Mouse (Mus musculus): ENCODE data around the gene Nrde2. TPM values are rescaled to one million over a fixed set of nuclear protein-coding genes. Genes with fewer than 3 reads are reported as not detected.

Gene Nrde2
- polyA plus RNA-seq, 1 experiment from 2014 or later, result 7.8 TPM

DNA sequence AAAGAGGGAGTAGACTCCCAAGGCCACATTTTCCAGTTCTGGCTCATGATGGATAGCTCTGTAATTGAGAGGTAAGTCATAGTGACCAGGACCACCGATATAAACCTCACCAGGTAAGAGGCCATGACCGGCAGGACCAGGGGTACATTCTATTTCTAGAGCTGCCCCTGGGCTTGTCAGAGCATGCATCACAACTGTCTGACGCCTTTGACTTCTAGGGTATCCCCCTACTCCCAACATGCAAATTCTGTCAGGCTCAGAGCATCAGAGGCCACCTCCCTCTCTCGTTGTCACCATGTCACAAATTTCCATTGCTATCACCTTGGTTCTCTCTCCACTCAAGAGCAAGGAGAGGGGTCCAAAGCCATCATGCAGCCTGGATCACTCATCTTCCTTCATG lies 68.7 kb downstream of the Nrde2 start:
- TF ChIP-seq CTCF (IDR thresholded peaks at IDR 0.05; ENCODE audit: low read depth), result no peak
- Histone ChIP-seq H3K27me3 (replicated peaks; ENCODE audit: control insufficient read depth, insufficient read depth, low read length) (no peaks in the 10 kb centered on the region), H3K36me3 (ENCODE audit: control insufficient read depth, insufficient read depth) (no peaks in the 10 kb centered on the region), H3K9ac (ENCODE audit: low read depth, low read length) (no peak overlapping the region), H3K9me3 (ENCODE audit: control insufficient read depth) (no peaks in the 10 kb centered on the region), H3K4me2 (replicated peaks; ENCODE audit: low read depth) (no peak overlapping the region), H3K4me3 (ENCODE audit: low read depth, low read length) (no peak overlapping the region), H3K27ac (ENCODE audit: low read depth, low read length) (no peak overlapping the region), H3K4me1 (replicated peaks; ENCODE audit: control insufficient read depth, insufficient read depth, low read length) (no peaks in the 10 kb centered on the region)
- ATAC-seq, result no peak
- WGBS, result 84% methylated on average over 4 of the region's 4 CpGs

- Histone ChIP-seq H3K4me3 (ENCODE audit: low read depth, low read length) (no peak overlapping the region), H3K4me1 (replicated peaks; ENCODE audit: control insufficient read depth, insufficient read depth, low read length) (no peaks in the 10 kb centered on the region), H3K9ac (ENCODE audit: low read depth, low read length) (no peak overlapping the region), H3K27me3 (replicated peaks; ENCODE audit: control insufficient read depth, insufficient read depth, low read length) (no peaks in the 10 kb centered on the region), H3K27ac (ENCODE audit: low read depth, low read length) (no peak overlapping the region), H3K36me3 (ENCODE audit: control insufficient read depth, insufficient read depth) (no peaks in the 10 kb centered on the region), H3K4me2 (replicated peaks; ENCODE audit: low read depth) (no peak overlapping the region), H3K9me3 (ENCODE audit: control insufficient read depth) (no peaks in the 10 kb centered on the region)
- TF ChIP-seq CTCF (IDR thresholded peaks at IDR 0.05; ENCODE audit: low read depth), result no peak
- no peak for ATAC-seq
- WGBS, result 80% methylated on average over 5 of the region's 5 CpGs
Measured at GRCm38 (mm10) chr12:100089265-100089664, 70.2 kb downstream of the Nrde2 start.

GRCm38 (mm10) chr12:100088026-100088425 lies 71.4 kb downstream of the Nrde2 start:
- Histone ChIP-seq H3K4me1 (replicated peaks; ENCODE audit: control insufficient read depth, insufficient read depth, low read length) (no peaks in the 10 kb centered on the region), H3K4me2 (replicated peaks; ENCODE audit: low read depth) (no peak overlapping the region), H3K27ac (ENCODE audit: low read depth, low read length) (no peak overlapping the region), H3K9me3 (ENCODE audit: control insufficient read depth) (no peaks in the 10 kb centered on the region), H3K9ac (ENCODE audit: low read depth, low read length) (no peak overlapping the region), H3K27me3 (replicated peaks; ENCODE audit: control insufficient read depth, insufficient read depth, low read length) (no peaks in the 10 kb centered on the region), H3K4me3 (ENCODE audit: low read depth, low read length) (no peak overlapping the region), H3K36me3 (ENCODE audit: control insufficient read depth, insufficient read depth) (no peaks in the 10 kb centered on the region)
- TF ChIP-seq CTCF (IDR thresholded peaks at IDR 0.05; ENCODE audit: low read depth), result no peak
- no peak for ATAC-seq
- 83% methylated on average over 3 of the region's 3 CpGs for WGBS

DNA sequence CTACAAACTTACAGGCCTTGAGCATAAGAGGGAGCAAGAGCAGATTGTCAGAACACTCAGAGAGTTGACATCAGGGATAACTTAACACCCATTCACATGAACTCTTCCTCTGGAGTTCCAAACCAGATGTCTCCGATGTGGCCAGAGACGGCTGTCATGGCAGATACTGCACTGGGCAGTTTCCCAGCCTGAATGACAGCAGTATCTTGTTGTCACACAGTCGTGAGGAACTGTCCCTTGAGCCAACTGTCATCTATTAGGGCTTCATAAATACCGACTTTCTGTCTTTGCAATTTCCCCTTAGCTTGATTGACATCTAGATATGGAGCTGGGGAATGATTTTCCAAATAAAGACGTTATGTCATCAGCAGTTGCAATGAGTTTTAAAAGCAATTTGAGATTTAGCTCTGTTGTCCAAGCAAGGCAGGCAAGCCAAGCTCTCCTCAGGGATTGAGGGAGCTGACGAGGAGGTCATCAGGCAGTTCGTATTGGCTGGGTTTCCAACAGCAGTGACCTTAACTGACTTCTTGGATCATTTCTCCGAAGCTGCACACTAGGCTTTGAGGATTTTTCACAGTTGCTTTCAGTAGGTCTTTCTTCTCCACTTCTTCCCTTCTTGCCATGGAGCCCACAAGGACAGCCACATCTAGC lies 79.7 kb downstream of the Nrde2 start:
- H3K4me1 ChIP-seq (replicated peaks; ENCODE audit: control insufficient read depth, insufficient read depth, low read length), result no peaks in the 10 kb centered on the region
- no peak overlapping the region for H3K4me3 ChIP-seq (ENCODE audit: low read depth, low read length)
- no peak for TF ChIP-seq CTCF (IDR thresholded peaks at IDR 0.05; ENCODE audit: low read depth)
- no peaks in the 10 kb centered on the region for H3K9me3 ChIP-seq (ENCODE audit: control insufficient read depth)
- no peak for ATAC-seq
- no peak overlapping the region for H3K4me2 ChIP-seq (replicated peaks; ENCODE audit: low read depth)
- no peak overlapping the region for H3K9ac ChIP-seq (ENCODE audit: low read depth, low read length)
- H3K27ac ChIP-seq (ENCODE audit: low read depth, low read length), result no peak overlapping the region
- H3K36me3 ChIP-seq (ENCODE audit: control insufficient read depth, insufficient read depth), result no peaks in the 10 kb centered on the region
- H3K27me3 ChIP-seq (replicated peaks; ENCODE audit: control insufficient read depth, insufficient read depth, low read length), result no peaks in the 10 kb centered on the region
- WGBS, result 77% methylated on average over 8 of the region's 8 CpGs

DNA sequence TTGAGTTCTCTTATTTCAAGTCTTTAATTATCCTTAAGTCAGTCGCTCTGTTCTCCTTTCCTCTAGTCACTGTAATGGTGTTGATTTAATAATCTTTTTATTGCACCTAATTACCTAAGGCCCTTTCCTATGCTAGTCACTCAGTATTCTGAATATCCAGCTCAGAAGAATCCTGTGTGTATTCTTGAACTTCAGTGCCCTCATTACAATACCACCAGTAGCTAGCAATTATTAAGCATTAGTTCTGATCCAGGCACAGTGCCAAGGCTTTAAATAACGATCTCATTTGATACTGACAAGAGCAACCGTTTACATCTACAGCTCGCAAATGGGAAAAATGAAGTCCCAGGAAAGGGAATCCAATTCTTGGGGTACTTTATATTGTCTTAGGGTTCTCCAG lies 83.7 kb downstream of the Nrde2 start:
- Histone ChIP-seq H3K36me3 (ENCODE audit: control insufficient read depth, insufficient read depth) (no peaks in the 10 kb centered on the region), H3K4me1 (replicated peaks; ENCODE audit: control insufficient read depth, insufficient read depth, low read length) (no peaks in the 10 kb centered on the region), H3K9ac (ENCODE audit: low read depth, low read length) (no peak overlapping the region), H3K27me3 (replicated peaks; ENCODE audit: control insufficient read depth, insufficient read depth, low read length) (no peaks in the 10 kb centered on the region), H3K9me3 (ENCODE audit: control insufficient read depth) (no peaks in the 10 kb centered on the region), H3K27ac (ENCODE audit: low read depth, low read length) (no peak overlapping the region), H3K4me3 (ENCODE audit: low read depth, low read length) (no peak overlapping the region), H3K4me2 (replicated peaks; ENCODE audit: low read depth) (no peak overlapping the region)
- TF ChIP-seq CTCF (IDR thresholded peaks at IDR 0.05; ENCODE audit: low read depth), result no peak
- WGBS, result 42% methylated on average over 4 of the region's 4 CpGs
- ATAC-seq, result no peak

Other genes starting within 250 kb of the Nrde2 start
- 0.43 and 0.47 TPM in 2 replicates for gene Kcnk13, start 195.2 kb downstream of the Nrde2 start, polyA plus RNA-seq (2015; fragmentation: Nextera tagmentation; extraction: Ambion mirVana)
- 154 and 155 TPM in 2 replicates for gene Psmc1, start 49.5 kb downstream of the Nrde2 start, polyA plus RNA-seq (2015; fragmentation: Nextera tagmentation; extraction: Ambion mirVana)
- gene Calm1, start 39.8 kb upstream of the Nrde2 start, polyA plus RNA-seq (2015; fragmentation: Nextera tagmentation; extraction: Ambion mirVana), result 3,331 and 3,461 TPM in 2 replicates

All from intestine, postnatal 0 days (tissue).